Mouse (Mus musculus) frontal cortex, postnatal 10 days (tissue): Measurements from ENCODE around the gene Fbp1.
A peak's percentile ranks its signal among the peaks of the same experiment; 100 is the strongest.
"Not testable (repeated sequence)": the region's sequence is repeated elsewhere in the genome, so short reads cannot be mapped to it uniquely, and the experiment has no call there.

Source experiments
- DNase-seq, 2 experiments: peaks; one replicate each; pipeline ENCODE4 v3.0.0; 2022; ENCODE audit warnings: low spot score in 2 of 2, mixed read lengths in 1 of 2

The Fbp1 gene

DNA sequence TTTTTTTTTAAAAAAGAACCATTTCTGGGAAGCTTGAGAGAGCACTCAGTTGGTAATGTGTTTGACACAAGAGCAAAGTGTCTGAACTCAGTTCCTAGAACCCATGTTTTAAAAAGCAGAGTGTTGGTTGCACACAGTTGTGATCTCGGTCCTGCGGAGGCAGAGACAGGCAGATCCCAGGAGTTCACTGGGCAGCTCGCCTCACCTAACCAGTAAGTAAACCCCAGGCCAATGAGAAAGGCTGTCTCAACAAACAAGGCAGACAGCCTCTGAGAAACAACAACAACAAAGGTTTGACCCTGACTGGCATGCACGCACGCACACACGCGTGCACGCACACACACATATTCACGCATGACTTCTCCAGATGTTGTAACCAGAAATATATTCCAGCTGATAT, 4.2 kb downstream of the Fbp1 start:
- no peak for DNase-seq

DNA sequence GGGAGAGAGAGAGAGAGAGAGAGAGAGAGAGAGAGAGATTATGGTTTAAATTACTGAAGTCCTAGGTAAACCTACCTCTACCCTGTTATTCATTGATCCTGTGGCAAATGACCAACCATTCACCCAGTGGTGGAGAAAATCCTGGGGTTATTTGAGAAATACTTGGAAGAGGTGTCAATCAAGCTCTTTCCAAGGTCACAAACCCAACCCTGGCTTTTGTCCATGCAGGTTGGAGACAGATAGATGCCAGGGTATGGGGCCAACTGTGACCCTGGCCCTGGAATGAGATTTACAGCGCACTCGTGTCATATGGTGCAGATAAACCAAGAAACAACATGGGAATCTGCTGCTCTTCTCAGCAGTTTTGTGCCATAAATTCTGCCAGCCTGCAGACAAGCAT, 4.6 kb downstream of the Fbp1 start:
- DNase-seq = no peak

DNA sequence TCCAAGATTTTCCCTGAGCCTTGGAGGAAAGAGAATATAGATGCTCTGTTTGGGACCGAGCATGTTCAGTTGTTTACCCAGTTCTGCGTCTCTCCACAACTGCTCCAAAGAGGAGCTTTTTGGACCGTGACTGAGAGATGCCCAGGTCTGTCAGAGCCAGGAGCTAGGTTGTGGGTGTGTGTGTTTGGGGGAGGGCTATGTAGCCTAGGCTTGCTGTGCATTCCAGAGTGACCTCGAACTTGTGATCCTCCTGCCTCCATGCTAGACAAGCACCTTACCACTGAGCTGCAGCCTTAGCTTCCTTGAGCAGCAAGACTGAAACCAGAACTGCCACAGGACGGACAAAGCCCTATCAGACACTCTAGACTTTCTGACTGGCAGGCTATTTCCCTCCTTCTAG, 5.2 kb downstream of the Fbp1 start:
- DNase-seq = no peak

DNA sequence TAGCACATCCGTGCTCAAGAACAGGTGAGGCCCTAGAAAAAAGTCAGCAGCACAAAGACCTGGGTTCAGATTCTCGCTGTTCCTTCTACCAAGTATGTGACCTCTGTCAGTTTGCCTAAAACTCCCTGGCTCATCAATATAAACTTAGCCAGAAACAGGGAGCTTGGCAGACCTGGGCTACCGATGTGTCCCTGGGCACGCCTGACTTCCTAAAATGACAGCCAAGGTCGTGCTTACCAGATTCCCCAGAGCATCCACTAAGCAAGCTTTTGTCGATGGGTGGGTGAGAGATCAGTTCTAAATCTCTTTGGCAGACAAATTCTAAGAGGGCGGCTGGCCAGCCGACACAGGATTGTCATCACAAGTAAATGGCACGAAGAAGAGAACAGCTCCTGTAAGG, 6.7 kb downstream of the Fbp1 start:
- no peak for DNase-seq

DNA sequence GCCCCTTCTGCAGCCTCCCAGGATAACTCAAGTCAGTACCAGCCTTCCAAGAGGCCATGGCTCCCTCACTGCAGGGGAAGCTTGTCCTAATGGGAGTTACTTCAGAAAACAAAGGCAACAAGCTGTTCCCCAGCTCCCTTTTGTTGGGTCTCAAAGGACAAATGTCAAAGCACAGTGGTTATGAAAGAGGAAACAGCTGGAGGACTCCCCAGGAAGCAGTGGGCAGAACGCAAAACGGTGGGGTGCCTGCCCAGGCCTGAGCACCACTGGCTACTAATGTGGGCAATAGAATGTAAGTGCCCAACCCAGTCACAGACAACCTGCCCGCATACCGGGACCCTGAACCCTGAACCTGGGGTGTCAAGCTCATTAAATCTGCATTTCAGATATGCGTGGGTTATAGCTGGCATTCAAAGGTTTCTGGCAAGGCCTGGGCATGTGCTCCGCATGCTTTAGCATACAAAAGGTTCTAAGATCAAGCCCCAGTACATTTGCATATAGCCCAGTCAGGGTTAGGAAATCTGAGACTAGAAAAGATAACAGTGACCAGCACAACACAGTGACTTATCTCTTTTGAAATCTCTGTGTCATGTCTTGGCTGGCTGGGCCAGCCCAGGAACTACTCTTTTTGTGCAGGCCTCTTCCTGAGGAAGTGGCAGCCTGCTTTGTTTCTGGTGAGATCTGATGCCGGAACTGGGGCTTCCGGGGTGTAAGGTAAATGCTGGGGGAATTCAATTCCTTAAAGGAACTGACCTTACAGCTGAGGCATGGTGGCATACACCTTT, 8.1 kb downstream of the Fbp1 start:
- no peak for DNase-seq

DNA sequence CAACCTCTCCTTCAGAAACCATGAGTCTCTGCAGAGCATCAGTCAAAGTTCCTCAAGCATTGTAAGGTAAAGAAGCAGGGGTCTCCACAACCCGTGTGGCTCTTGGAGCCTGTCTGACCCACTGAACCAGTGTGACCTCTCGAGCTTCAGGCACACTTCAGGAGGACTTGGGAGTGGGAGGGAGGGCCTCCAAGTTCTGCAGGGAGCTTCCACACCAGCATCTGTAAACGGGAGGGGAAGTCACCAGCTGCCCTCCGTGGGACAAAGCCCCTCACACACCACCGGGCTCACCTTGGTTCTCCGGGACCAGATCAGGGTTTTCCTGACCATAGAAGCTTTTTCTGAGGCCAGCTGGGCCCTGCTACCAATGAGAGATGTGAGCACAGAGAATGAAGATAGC, 8.7 kb downstream of the Fbp1 start:
- DNase-seq = no peak

DNA sequence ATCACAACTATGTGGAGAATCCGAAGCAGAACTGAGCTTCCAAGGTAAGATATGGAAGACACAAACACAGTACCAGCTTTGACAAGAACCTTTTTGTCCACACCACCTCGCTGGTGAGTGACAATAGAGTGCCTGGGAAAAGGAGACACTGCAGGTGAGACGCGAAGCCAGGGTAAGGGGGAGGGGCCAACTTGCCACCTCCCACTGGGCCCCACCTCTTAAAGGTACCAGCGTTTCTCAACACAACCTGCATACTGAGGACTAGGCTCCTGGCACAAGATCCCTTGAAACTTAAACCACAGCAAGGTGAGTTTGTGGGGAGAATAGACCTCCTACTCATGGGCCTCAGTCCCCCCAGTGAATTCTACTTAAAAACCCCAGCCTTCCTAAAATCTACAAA, 10.8 kb downstream of the Fbp1 start:
- DNase-seq = no peak

DNA sequence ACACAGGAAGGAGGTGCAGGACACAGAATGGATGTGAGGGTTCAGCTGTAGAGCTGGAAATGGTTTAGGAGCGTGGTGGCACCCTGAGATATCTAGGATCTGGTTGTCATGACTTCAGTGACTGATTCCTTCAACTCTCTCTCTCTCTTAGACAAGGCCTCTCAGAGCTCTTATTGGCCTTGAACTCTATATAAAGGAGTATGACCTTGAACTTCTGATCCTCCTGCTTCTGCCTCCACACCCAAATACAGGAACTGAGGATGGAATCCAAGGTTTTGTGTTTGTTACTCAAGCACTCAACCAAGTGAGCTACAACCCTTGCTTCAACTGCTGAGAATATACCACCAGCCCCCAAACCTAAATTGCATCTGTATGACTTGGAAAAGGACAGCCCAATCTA, 12.0 kb downstream of the Fbp1 start:
- no peak for DNase-seq

DNA sequence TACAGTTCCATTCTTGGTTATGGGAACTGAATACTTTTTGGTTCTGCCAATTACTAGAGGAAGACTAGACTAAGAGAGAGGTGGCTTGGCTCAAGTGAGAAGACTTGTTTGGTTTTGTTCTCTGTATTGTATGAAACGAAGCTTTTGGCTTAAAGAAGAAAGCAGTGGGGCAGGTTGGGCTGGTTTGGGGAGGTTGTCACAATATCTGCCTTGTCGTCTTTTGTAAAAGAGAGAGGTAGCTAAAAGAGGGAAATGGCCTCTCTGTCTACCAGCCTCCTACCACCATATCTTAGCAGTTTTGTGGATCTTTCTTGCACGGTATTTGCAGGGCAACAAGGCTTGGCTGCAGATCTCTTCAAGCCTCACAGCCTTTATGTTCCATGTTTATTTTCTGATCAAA, 15.8 kb downstream of the Fbp1 start:
- DNase-seq = no peak

DNA sequence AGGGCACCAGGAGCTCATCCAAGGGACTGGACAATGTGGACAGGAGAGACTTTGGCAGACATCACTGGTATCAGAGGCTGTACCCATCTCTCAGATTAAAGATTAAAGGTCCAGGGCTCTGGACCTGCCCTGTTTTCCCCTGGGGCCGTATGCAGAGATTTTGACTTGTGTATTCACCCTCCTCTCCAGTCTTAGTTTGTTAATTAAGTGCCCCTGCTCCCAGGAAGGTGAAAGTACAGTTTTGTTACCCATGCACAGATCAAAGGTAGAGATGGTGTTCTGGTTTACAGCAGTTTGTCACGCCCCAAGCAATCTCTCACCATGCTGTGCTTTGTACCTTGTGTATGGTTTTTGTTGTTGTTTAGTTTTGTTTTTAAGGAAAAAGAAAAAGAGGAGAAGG, 17.5 kb downstream of the Fbp1 start:
- no peak for DNase-seq

DNA sequence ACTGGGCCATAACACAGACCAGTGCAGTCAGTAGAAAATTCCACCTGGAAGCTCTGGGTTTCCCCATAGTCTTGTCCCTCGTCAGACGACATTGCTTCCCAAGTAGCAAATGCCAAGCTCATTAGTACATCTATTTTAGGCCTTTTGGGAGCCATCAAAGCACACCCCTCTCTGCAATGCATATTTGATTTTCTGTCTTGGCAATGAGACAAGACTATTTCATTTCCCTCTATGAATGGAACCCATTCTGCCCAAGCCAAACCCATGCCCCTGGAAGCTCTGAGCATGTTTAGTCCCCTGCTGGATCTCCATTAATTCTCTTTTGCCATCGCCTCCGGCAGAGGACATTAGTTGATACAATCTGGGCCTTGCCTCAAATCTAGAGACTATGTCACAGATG, 21.3 kb downstream of the Fbp1 start:
- no peak for DNase-seq

DNA sequence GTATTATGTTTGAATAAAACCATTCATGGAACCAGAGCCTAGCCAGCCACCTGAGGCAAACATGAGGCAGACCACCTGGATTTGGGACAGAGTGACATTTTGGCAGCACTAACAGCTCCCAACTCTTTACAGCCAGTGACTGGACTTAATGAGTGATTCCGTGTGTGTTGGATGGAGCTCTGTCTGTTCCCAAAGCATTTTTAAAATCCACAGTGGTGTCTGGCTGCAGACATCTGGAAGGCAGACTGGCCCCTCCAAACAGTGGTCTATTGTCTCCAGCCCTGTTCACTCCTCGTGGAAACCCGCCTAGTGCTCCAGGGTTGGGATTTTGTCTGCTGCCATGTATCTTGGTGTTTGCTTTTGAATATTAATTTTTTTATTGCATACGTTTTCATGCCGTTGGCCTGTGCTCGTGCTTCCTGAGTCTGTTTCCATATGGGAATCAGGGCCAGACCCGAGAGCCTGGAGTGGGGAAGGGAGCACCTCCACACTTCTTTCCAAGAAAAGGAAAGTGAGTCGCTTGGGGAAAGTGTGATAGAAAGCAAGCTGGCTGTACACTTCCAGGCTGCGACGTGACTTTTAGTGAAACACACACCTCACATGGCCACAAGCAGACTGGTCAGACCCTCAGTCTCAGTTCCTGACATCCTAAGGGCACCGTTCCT, 22.3 kb downstream of the Fbp1 start:
- no peak for DNase-seq

DNA sequence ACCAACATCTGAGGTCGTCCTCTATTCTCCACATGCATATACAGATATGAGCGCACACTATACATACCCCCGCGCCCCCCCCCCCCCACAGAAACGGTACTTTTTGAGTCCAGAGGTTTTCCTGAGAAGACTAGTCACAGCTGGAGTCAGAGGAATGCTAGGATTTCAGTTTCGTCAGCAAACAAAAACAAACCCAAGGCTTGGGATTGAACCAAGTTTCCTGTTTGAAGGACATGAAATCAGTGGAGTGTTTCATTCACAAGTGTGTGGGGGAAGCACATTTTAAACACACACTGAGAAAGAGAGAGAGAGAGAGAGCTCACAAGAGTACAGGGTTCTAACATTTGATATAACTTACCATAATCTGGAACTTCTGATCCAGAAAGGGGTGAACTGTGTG, 24.3 kb downstream of the Fbp1 start:
- DNase-seq = no peak

DNA sequence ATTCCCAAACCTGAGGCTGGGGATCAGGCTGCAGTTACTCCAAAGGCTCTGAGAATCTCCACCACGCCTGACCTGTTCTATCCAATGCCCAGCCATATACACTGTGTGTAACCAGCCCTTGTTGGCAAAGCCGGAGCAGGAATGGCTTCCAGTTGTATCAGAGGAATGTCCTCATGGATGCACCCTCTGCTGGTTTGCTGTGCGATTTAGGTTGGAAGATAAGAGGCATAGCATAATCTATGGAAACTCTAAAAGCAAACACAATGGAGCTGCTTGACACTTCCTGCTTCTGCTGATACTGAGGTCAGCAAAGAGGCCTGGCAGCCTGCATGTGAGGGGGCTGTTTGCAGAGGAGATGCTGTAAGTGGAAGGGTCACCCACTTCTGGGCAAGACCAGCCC, 25.2 kb downstream of the Fbp1 start:
- DNase-seq = no peak

DNA sequence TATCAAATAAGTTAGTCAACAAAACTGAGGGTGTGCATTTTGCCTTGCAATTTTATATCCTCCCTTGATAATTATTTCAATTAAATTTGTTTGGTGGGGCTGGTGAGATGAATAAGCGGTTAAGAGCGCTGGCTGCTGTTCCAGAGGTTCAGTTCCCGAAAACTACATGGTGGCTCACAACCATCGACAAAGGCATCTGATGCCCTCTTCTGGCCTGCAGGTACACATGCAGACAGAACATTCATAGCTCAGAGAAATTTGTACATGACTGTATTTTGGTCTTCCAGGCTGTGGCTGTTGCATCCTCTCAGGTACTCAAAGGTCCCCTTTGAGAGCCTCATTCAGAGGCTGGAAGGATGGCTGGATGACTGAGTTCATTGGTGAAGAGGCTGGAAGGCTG, 28.0 kb downstream of the Fbp1 start:
- no peak for DNase-seq

DNA sequence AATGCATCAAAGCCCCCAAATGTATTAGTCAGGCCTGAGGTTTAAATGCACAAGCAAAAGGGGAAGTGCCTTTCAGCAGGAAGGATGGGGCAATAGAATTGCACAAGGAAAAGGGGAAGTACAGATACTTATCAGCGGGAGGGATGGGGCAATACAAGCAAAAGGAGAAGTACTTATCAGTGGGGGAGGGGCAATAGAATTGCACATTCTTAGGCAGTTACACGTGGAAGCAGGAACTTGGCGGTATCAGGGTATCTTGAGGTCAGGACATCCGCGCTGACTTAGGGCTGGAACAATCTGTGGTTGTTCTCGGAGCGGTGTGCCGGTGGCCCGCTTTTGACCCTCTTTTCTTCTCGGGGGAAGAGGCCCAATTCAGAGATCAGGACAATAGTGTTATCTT, 28.8 kb downstream of the Fbp1 start:
- not testable (repeated sequence) for DNase-seq

DNA sequence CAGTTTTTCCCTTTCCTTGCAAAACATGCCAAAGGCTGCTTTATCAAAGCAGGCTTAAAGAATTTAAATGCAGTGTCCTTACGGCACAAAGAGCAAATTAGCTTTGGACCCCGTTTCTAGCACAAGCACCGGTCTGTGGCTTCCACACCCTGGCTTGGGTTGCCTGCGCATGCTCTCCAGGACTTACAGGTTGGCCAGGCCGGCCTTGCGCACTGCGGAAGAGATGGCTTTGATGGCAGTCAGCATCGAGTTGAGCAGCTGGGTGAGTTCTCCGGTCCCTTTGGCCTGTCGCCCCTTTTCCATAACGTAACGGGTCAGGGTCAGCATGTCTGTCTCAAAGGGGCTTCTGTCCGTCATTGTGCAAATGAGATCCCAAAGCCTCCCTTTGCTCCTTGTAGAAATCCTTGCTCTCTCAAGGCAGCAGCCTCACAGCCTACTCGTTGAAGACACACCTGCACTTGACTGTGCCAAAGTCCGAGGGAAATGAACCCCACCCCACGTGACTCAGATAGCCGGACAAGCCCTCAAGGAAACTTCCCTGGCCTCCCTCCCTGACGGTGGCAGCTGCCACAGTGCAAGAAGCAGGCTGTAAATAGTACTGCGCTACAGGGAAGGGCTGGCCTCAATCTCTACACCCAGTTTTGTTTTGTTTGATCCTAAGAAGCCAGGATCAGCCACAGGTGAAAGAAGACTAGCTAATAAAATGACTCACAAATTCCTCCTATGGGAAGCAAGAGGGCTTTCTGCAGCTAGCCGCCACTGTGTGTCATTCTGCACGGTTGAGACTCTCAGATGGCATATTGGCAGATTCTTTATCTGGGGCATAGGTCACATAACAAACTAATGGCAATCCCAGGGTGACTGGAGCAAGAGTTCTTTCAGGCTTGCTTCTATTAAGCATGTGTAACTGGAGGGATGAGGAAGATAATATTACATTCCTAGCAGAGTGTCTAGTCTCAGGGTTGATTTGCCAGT, 29.9 kb downstream of the Fbp1 start, which contains the start of gene Fbp2:
Gene Fbp2 (minus strand): TSS at position 482 of the 975 bp plus-strand sequence.
- DNase-seq = no peak

DNA sequence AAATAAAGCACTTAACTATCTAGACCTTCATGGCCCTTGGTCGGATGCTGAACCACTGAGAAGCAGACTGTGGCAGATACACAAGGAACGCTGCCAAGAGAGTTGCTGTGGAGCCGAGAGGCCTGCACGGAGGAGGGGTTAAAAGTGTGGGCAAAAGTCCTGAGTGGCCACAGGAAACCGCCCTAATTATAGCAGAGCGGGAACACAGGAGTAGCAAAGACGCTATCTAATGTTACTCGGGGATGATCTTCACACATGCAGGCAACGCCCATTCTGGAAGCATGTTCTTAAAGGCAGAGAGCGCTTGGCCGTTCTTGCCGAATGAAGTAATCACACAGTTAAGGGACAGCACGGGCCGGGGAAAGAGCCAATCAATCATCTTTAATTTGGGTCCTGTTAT, 31.2 kb downstream of the Fbp1 start:
- DNase-seq = no peak

DNA sequence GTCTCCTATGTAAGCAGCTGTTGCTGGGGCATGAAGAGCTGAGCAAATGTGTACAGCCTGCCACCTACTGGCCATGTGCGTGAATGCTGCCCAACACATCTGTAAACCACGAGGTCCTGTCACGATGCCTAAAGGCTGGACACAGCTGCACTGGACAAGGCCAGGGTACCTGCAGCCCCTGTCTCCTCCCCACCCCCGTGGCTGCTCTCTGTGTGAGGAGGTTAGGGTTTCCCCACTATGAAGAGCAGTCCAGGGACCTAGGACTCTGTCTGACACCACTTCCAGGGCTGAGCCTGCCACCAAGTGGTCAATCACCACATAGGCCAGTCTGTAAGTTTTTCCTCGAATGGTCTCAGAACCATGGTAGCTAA, 31.8 kb downstream of the Fbp1 start:
- DNase-seq = peak; percentile 48 to 73

DNA sequence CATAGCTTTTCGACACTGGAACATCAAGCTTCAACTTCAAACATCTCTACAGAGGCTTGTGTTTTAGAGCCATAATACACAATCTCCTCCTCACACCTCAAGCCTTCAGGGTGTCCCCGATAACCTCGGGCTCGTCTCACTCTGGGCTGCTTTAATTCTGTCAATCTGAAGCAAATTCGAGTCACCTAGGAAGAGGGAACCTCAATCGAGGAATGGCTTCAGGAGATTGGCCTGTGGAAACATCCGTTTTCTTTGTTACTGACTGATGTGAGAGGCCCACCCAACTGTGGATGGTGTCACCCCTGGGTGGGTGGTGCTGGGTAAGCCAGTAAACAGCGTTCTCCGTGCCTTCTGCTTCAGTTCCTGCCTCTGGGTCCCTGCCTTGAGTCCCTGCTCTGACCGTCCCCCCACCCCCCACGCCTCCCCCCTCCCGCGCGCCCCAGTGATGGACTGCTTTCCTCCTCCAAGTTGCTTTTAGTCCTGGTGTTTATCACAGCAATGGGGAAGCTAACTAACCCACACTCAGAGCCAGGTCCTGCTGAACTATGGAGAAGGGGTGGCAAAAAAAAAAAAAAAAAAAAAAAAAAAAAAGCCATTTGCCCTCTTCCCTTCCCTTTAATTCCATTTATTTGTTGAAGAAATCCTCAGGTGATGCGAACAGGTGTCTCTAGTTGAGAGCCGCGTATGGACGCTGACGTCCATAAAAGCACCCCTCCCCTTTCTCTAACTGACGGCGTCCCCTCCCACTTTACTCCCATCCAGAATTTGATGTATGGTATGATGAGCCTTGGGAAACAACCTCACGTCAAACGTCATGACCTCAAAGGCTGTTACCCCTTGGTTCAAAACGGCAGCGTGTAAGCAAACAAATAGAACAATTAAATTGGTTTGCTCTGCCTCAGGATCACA, 32.4 kb downstream of the Fbp1 start:
- DNase-seq = no peak

DNA sequence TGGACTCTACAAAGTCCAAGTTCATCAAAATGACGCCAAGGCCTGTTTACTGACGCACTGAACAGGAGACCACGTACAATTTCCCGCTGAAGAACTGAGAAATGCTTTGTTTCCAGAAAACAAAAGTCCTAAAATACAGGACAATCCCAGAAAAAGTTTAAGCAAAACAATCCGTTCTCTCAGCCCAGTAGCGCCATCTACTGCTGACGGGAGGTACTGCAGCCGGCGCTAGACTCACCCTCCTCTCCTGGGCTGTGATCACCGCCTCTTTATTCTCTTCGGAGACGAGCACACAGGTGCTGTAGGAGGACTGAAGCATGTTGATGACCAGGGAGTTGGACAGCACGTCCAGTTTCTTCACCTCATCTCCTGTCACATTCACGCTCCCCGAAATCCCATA, 33.4 kb downstream of the Fbp1 start:
- peak in 1 of 2 experiments; percentile 61 for DNase-seq
